Mouse (Mus musculus): ENCODE measurements around the gene Sdc1.

Sdc1 gene

DNA sequence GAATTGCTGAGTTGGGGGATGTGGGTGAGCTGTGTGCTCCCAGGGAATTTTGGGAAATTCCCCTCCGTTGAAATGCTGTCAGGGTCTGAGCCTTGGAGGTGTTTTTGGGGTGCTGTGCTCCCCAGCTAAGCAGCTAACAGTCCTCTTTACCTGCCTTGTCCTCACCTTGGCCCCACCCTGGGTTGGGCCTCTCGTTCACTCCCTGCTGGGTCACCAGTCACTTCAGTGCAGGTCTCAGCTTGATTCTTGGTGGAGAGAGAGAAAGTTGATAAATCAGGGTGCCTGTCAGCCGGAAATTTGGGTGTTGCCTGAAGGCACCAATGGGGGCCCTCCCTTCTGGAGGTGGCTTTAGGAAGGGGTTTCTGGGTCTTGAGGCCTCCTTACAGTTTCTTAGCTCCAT lies 11.4 kb downstream of the Sdc1 start:
- no peak for DNase-seq (ENCODE audit: low spot score)

DNA sequence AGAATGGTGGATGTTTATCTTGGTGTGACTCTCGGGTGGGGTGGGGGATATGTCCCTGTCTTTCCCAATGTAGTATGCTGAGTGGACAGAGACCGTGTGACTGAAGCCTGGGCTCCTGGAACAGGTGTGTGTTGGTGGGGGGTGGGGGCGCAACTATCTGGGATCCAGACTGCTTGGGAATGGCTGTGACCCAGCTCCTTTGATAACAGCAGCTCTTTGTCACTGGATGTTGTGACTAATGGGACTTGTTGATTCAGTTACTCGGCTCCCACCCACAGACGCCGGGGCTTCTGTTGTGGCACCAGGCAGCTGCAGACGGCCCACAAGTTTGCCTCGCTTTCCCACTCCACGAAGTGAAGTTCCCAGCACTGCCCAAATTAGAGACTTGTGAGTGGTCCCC lies 13.1 kb downstream of the Sdc1 start:
- DNase-seq (ENCODE audit: low spot score) = no peak

DNA sequence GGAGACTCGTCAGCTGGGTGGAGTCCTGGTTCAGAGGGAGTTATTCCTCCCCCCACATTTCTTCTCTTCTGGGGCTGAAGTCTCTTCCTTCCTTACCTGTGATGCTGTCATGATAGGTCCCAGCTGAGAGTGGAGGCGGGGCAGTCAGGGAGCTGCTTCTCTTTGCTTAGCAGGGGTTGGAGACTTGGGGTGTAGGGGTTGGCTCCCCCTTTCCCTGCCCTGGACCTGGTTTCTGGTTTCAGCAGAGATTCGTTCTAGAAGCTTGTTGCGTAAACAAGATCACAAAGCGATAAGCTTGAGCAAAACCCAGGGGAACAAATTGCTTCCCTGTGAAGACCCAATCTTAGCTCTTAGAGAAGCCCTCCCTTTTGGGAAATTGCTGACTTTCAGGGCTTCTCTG lies 15.4 kb downstream of the Sdc1 start:
- no peak for DNase-seq (ENCODE audit: low spot score)

DNA sequence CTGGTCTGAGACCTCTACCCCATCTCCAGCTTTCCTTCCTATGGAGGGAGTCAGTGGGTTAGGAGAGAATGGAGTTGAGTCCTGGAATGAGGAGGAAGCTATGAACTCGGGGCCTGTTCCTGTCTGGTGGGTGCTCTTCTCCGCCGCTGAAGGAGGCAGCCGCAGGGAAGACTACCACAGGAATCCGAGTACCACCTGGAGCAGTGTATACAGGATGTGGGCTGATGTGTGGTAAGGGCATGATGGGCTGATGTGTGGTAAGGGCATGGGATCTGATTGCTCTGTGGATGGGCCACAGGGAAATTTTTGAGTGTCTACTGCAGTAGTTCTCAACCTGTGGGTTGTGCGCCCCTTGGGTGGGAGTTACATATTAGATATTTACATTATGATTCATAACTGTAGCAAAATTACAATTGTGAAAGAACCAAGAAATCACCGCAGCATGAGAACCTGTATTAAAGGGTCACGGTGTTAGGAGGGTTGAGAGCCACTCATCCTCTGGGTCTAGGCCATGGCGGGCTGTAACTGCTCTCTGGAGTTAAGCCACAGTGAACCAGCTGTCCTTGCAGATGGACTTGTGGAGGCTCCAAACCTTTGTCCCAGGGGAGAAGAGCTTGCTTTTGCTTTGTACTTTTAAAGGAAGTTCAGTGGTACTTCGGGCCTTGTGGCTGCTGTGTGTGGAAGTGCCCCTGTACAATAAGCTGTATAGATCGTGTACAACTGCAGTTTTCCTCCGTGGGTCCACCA lies 16.0 kb downstream of the Sdc1 start:
- DNase-seq (ENCODE audit: low spot score) = no peak

DNA sequence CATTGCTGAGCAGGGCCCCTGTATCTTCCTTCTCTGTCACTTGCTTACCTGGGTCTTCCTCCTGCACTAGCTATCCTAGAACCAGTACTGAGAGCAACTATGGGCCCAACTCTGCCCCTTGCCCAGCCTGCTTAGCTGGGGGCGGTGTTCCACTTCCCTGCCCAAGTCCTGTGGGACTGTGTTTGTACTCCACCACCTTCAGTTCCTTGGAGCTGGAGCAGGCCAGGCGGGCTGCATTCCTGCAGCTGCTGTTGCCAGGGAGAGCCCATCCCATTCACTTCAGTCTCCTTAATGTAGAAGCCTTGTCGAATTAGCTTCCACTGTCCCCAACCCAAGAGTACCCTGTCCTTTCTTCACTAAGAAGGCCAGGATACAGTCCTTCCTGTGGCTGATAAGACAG lies 17.3 kb downstream of the Sdc1 start:
- no peak for DNase-seq (ENCODE audit: low spot score)

DNA sequence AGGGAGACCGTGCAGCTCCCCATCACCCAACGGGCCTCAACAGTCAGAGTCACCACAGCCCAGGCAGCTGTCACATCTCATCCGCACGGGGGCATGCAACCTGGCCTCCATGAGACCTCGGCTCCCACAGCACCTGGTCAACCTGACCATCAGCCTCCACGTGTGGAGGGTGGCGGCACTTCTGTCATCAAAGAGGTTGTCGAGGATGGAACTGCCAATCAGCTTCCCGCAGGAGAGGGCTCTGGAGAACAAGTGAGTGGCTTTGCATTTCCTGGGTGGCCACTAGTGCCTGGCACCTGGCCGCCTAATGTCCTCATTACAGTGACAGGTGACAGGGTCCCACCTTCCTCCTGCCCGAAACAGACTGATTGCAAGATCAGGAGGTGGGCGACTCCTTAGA lies 19.5 kb downstream of the Sdc1 start:
- DNase-seq (ENCODE audit: low spot score) = no peak

DNA sequence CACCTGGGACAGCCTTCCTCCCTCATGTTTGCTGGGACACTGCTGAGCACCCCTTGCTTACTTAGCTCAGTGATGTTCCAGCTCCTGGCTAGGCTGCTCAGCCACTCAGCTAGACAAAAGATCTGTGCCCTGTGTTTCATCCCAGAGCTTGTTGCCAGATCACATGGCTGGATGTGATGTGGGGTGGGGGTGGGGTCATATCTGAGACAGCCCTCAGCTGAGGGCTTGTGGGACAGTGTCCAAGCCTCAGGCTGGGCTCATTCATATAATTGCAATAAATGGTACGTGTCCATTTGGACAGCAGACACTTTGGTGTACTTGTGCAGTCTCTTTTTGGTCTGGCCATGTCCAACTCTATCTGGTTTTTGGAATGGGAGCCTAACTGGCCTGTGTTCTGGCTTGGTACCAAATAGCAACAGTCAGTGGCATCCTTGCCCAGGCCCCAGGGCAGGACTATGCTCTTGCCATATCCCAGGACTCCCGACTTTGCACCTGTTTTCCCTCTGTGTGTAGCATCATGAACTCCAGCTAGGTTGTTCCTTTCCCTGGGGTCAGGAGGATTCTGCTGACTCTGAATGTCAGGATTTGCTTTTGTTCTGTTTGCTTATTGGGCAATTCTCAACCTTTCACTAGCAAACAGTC lies 22.4 kb downstream of the Sdc1 start:
- no peak for DNase-seq (ENCODE audit: low spot score)

DNA sequence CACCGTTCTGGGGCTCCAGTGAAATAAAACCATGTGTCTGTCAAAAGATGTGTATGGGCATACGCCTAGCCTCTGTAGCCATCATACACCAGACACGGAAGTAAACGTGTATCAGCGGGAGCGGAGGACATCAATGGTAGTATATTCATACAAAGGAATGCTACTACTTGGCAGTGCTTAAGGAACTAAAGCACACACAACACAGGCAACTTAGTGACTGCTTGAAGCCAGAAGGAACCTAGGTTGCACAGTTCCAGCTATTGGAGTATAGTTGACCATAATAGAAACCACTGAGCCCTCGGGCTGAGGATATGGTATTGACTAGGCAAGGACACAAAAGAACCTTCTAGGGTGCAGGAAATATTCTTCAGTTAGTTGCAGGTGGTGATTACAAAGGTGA lies 26.8 kb downstream of the Sdc1 start:
- no peak for DNase-seq (ENCODE audit: low spot score)

DNA sequence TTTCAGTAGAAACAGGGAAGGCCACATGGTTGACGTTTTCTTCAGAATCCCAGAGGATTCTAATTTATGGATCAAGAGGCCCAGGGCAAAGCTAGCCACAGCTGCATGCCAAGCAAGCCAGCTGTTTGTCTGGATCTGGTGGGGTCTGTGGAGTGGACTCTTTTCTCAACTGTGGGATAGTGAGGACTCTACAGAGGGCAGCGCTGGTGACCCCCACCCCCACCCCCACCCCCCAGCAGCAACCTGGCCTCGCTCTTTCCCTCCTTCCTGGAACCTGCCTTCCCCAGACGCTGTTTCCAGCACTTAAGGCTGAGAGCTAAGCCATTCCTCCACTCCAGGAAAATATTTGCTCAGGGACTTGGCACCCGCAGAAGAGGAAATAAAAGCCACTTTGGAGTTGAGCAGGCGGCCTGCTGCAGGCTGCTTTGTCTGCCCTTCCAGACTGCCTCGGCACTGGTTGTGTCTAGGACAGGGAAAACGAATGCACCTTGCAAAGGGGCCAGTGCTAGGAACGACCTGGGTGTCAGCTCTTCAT lies 27.4 kb downstream of the Sdc1 start:
- DNase-seq (ENCODE audit: low spot score) = no peak

DNA sequence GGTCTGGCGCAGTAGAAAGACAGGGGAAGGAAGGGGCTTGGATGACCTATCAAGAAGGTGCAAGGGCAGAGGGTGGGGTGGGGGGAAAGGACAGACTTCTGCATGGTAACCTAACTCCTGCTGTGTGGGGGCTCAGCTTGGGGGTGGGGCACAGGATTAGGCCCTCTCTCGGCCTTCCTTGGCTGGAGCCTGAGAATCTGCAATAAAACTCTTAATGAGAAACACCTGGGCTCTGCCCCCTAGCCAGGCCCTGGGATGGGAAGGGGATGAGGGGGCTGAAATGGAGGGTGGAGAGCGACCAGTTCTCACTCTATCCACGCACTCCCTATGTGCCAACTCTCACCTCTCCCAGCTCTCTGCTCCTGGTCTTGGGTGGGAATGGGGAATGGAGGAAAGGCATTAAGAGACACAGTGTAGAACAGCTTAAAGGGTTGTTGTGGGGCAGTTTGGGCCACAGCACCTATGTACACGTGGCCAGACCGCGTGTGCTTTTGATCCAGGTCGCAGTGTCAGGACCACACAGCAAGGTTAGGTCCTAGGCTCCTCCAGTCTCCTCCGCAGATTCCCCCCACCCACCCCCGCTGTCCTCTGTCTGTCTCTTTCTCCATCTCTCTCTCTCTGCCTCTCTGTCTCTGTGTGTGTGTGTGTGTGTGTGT lies 32.4 kb downstream of the Sdc1 start:
- peak; percentile 56 for DNase-seq (ENCODE audit: low spot score)

DNA sequence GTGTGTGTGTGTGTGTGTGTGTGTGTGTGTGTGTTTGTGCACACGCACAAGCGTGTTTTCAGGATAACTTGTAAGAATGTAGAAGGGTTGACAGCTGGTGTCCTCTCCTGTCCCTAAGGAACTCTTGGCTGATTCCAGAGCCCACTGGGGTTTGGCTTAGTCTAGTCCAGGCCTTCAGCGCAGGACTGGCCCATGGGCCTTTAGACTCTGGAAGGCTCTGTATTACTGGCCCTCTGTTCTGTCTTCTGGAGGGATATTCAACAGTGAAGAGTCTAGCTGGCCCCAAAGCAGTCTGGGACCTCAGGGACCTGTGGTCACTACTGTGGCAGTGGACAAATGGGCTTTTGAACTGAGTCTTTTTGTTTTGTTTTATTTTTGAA lies 32.9 kb downstream of the Sdc1 start:
- DNase-seq (ENCODE audit: low spot score) = no peak

DNA sequence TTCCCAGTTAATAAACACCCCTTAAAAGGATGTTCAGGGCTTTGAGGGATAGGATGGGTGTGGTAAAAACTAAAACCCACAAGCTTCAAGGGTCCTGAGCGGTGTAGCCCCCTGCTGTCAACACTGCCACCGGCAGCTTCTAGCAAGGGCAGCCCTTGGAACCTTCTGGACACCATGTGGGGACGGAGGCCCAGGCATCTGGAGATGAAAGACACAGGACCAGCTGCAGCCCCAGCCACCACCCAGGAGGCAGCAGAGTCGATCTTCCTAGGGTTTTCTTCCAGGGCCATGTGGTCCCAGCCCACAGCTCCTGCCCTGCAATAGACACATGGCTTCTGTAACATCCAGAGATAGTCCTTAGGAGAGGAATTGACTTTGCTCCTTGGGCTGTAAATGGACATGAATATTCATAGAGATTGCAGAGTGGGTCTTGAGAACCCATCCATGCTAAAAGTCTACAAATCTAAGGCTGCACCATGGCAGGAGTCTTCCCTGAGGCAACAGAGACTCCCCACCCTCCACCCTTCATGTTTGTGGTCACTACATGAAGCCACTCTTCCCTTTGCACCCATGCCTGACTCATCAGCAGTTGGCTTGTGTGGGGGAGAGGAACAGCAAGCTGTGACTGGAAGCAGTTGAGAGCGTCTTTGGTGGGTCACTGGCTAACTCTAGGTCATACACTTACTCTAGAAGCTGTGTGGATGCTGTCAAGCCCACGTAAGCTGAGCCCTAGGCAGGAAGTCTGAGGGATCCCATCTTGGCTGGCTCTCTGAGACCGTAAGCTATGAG lies 34.0 kb downstream of the Sdc1 start:
- DNase-seq (ENCODE audit: low spot score) = no peak

DNA sequence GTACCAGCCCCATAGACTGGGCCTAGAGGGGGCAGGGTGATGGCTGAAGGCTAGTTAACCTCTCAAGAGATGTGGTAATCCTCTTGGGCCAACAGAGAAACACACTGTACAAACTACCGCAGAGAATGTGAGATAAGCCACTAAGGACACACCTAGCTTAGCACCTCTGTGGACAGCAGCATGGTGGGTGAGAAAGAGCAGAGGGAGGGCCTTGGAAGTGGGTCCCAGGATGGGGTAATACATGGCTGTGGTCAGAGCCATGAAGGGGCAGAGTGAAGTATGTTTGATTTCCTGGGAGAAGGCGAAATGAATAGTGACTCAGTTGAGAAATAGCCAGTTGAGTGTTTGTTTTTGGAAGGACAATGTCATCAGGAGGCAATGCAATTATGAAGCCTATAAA lies 38.0 kb downstream of the Sdc1 start:
- DNase-seq (ENCODE audit: low spot score) = no peak

DNA sequence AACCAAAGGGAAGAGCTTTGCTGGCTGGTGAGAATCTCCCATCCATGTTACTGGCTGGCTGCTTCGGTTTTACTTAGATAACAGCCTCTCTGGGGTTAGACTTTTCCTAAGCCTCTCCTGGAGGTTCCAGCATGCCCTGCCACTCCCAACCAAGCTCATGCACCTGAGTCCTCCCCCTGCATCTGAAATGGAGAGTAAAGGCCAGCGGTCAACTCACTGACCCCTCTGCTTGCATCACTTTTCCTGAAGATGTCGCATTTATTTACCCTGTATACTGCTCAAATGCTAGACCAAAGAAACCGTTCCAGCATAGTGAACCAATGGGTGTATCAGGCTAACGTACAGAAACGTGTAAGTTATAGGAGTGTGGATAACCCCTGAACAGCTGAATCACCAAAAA lies 38.5 kb downstream of the Sdc1 start:
- DNase-seq (ENCODE audit: low spot score) = no peak

DNA sequence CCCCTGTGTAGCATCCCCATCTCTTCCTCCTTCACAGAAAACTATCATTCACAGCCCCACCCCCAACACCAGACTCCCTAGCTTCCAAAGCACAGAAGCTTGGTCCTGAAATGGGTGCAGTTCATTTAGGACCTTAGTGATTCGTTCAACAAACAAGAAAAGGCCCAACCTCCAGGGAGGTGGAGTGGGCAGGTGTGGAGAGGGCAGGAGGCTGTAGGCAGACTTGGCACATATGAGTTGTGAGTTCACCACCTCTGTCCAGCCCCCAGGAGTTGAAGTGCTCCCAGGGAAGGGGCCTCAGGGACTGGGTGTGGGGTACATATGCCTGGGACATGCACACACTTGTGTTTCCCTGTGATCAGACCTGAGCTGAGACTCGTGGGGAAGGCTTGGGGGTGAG lies 39.8 kb downstream of the Sdc1 start:
- DNase-seq (ENCODE audit: low spot score) = no peak

DNA sequence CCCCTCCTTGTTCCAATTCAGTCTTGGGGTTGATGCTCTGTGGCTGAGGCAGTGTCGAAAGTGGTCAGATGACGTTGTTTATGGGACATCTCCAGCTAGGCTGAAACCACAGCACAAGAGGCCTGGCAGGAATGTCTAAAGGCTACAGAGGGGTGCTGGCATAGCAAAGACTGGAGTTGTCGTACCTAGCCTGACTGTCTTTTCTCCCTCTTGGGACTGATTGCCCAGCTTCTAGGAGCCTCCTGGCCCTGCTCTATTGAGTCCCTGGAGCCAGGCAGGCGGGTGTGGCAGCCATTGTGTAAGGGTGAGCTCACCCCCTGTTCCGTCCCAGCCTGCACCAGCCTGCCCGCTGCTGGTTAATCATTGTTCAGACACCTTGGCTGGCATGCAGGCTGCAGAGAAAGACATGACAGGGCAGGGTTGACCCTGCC lies 40.3 kb downstream of the Sdc1 start:
- DNase-seq (ENCODE audit: low spot score) = no peak

DNA sequence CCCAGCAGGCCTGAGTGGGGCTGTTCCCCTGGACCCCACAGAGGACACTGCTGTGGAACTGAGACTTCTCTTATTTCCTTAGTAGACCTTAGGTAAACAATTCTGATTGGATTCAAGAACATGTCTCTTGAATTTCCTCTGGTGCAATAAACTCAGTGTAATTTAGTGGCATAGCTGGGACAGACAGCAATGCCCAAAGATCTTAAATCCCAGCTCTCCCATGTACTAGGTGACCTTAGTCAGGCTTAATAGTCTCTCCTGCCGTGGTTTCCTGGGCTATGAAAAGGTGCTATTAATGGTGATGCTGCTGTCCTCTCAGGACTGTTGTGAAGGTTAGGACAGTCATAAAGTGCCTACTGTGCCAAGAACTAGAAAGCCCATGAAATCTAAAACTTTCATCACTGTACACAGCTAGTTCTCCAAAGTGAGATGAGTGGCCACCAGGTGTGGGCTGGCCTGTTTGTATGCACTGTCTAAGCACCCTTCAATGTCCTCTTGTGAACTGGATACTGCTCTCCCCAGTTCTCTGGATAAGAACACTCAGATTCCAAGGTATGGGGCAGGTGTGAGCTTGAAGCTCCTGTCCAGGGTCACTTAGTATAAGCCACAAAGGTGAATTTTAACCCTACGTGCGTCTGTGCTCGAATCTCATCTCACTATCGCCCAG lies 40.9 kb downstream of the Sdc1 start:
- no peak for DNase-seq (ENCODE audit: low spot score)

DNA sequence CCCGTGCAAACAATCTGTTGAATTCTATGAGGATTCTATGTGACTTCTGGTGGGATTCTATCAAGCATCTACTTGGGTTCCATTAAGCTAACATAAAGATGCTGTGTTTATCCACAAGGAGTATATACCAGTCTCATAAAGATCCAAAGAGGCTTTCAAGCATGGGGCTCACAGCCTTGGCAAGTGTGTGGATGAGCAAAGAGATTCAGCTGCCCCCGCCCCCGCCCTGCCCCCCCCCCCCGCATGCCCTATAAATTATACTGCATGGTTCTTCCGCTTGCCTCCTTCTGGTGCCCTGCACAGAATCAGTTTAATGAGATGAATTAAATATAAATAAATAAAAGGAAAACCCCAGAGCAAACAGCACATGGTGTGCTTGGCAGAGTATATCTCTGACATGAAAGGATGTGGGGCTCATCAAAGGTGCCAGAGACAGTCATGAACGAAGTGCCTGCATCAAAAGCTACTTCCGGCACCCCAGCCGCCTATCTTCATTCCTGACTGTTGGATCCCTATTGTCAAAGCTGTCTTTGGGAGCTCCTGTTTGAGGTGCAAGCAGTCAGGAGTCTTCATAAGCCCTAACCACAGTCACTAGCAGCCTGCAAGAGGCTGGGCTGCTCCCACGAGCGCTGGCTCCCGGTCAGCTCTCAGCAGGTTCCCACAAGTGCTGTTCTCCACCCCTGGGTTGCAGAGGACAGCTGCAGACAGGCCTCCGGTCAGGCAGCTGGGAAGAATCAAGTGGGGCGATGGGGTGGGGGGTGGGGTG lies 46.5 kb downstream of the Sdc1 start:
- peak; percentile 21 for DNase-seq (ENCODE audit: low spot score)

DNA sequence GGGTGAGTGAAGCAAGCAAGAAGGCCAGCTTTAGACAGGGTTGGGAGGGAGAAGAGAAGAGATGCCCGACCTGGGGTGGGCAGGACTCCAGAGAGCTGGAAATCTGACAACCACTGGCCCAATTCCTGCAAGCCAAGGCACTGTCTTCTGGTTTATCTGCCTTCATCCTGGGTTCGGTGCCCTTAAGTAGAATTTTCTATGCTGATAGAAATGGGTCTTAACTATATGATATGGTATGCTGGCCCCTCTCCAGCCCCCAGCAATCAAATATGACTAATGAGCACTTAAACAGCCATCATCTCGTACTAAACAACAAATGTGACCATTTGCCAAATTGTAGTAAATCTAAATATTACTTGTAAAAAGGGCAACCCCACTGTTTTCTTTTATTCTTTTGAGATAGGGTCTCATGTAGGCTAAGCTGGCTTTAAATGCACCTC lies 47.1 kb downstream of the Sdc1 start:
- DNase-seq (ENCODE audit: low spot score) = no peak

DNA sequence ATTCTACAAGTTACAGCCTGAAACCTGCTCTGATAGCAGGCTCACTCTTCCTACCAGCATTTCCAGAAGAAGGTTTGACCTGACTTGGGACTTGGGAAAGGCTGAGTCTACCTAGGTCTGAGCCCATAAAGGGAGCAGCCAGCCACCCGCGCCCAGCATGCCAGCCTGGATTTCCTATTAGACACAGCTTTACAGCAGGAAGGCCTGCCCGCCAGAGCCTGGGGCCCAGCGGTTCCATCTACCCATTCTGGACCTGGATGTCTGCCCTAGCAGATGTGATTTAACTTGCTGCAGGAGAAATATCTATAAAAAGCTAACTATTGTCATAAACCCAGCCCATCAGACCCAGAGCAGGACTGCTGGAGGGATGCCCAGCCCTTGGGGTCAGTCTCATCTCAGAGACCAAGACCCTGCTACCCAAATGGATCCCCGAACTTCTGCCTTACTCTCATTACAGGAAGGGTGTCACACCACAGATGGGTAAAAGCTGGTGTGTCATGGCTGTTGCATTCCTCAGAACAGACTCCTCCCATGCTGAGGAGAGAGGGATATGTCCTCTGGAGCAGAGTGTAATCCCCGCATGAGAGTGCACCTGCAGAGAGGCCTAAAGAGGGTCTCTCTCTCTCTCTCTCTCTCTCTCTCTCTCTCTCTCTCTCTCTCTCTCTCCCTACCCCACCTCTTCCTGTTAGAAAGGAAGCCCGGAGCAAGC lies 54.0 kb downstream of the Sdc1 start:
- DNase-seq (ENCODE audit: low spot score) = no peak

All from embryo, embryonic 10 days (tissue).